Mouse (Mus musculus) stomach, postnatal 0 days (tissue): ENCODE measurements around the gene Cacnb1.

Experiments
- CTCF ChIP-seq: IDR thresholded peaks from 2 replicates; pipeline ENCODE4 v1.5.1; 2016; ENCODE audit warnings: antibody characterized with exemption, low read depth, mild to moderate bottlenecking, moderate library complexity
- EP300 ChIP-seq: optimal IDR thresholded peaks from 2 replicates; pipeline ENCODE3; 2016; ENCODE audit warnings: antibody characterized with exemption

- TF ChIP-seq CTCF (no peak), EP300 (no peak)
These were observed 69.5 kb downstream of the Cacnb1 start for GRCm38 (mm10) chr11:97953179-97953938.
